Mouse (Mus musculus) intestine, embryonic 16.5 days (tissue): ENCODE measurements at regions not wholly inside any gene's neighbourhood (a gene's known extent, or its start where the extent isn't known, plus 50 kb on each side); places are given as distances from the start of the nearest gene placed in this dataset.

Experiments used
- ATAC-seq: fragments of 200-750 bp; cut with Nextera tagmentation; 2 replicates; pipeline ENCODE4 v1.8.0; 2017; ENCODE audit warnings: moderate TSS enrichment, moderate library complexity
- H3K27ac ChIP-seq: fragments of 300-500 bp; sonication (generic); 2 replicates; pipeline ENCODE4 v1.5.1; 2014; ENCODE audit warnings: mild to moderate bottlenecking, low read length
- H3K27me3 ChIP-seq: fragments of 300-500 bp; sonication (generic); replicated peaks from 2 replicates; pipeline ENCODE4 v1.6.1; 2014; ENCODE audit warnings: low read length, control low read depth, mixed read lengths; ENCODE audit not compliant: control insufficient read depth, insufficient read depth
- H3K36me3 ChIP-seq: fragments of 300-500 bp; sonication (generic); 2 replicates; pipeline ENCODE4 v1.6.1; 2014; ENCODE audit warnings: low read length, control low read depth; ENCODE audit not compliant: control insufficient read depth, insufficient read depth
- H3K4me1 ChIP-seq: fragments of 300-500 bp; sonication (generic); 2 replicates; pipeline ENCODE4 v1.6.1; 2014; ENCODE audit warnings: low read length, control low read depth, mixed read lengths; ENCODE audit not compliant: control insufficient read depth, insufficient read depth
- H3K4me2 ChIP-seq: fragments of 300-500 bp; sonication (generic); 2 replicates; pipeline ENCODE4 v1.6.1; 2014; ENCODE audit warnings: low read depth, low read length, control low read depth
- H3K4me3 ChIP-seq: fragments of 300-500 bp; sonication (generic); 2 replicates; pipeline ENCODE4 v1.5.1; 2014; ENCODE audit warnings: mild to moderate bottlenecking, low read length
- H3K9ac ChIP-seq: fragments of 300-500 bp; sonication (generic); 2 replicates; pipeline ENCODE4 v1.6.1; 2014; ENCODE audit warnings: low read depth, low read length
- H3K9me3 ChIP-seq: fragments of 300-500 bp; sonication (generic); 2 replicates; pipeline ENCODE4 v1.6.1; 2016; ENCODE audit warnings: low read length, control low read depth; ENCODE audit not compliant: control insufficient read depth
- WGBS: fragments of 180-500 bp; shearing (Covaris S2); extraction: QIAGEN DNeasy Blood & Tissue Kit; methylation state at CpG from one replicate; pipeline ENCODE4 v1.1.7; 2014; 5-methylcytosine and 5-hydroxymethylcytosine counted together

- no peak for ATAC-seq
- WGBS, result 92% methylated on average over 5 of the region's 5 CpGs
- Histone ChIP-seq H3K9me3 (no peaks in the 10 kb centered on the region), H3K4me3 (no peak overlapping the region), H3K36me3 (no peaks in the 10 kb centered on the region), H3K4me1 (no peaks in the 10 kb centered on the region), H3K27me3 (no peaks in the 10 kb centered on the region), H3K27ac (no peak overlapping the region), H3K4me2 (no peak overlapping the region), H3K9ac (no peak overlapping the region)
These were observed 135.9 kb downstream of the Trim52 start for GRCm38 (mm10) chr14:106241721-106242405.

GRCm38 (mm10) chr14:106259396-106260108 is 153.6 kb downstream of the Trim52 start:
- 40% methylated on average over 4 of the region's 4 CpGs for WGBS
- Histone ChIP-seq H3K9me3 (no peaks in the 10 kb centered on the region), H3K27me3 (no peaks in the 10 kb centered on the region), H3K9ac (no peak overlapping the region), H3K4me2 (no peak overlapping the region), H3K27ac (no peak overlapping the region), H3K36me3 (no peaks in the 10 kb centered on the region), H3K4me3 (no peak overlapping the region), H3K4me1 (no peaks in the 10 kb centered on the region)
- ATAC-seq, result peak; percentile 67; the same call in 1 of the 2 replicates

- no peak overlapping the region for H3K27ac ChIP-seq
- no peaks in the 10 kb centered on the region for H3K27me3 ChIP-seq
- H3K4me3 ChIP-seq, result no peak overlapping the region
- no peak overlapping the region for H3K4me2 ChIP-seq
- 90% methylated on average over 3 of the region's 3 CpGs for WGBS
- no peaks in the 10 kb centered on the region for H3K36me3 ChIP-seq
- H3K9ac ChIP-seq, result no peak overlapping the region
- no peaks in the 10 kb centered on the region for H3K4me1 ChIP-seq
- no peaks in the 10 kb centered on the region for H3K9me3 ChIP-seq
- no peak for ATAC-seq
These were observed 159.3 kb downstream of the Trim52 start for GRCm38 (mm10) chr14:106265290-106265689.

- H3K4me1 ChIP-seq, result no peaks in the 10 kb centered on the region
- no peak overlapping the region for H3K4me3 ChIP-seq
- no peaks in the 10 kb centered on the region for H3K9me3 ChIP-seq
- no peak overlapping the region for H3K27ac ChIP-seq
- H3K36me3 ChIP-seq, result no peaks in the 10 kb centered on the region
- no peak overlapping the region for H3K9ac ChIP-seq
- H3K27me3 ChIP-seq, result no peaks in the 10 kb centered on the region
- WGBS, result 72% methylated on average over 12 of the region's 12 CpGs
- no peak overlapping the region for H3K4me2 ChIP-seq
- ATAC-seq, result no peak
These were observed 161.9 kb downstream of the Trim52 start for GRCm38 (mm10) chr14:106267679-106268561.

GRCm38 (mm10) chr14:106269680-106270079 is 163.7 kb downstream of the Trim52 start:
- Histone ChIP-seq H3K27ac (no peak overlapping the region), H3K36me3 (no peaks in the 10 kb centered on the region), H3K4me1 (no peaks in the 10 kb centered on the region), H3K4me3 (no peak overlapping the region), H3K9me3 (no peaks in the 10 kb centered on the region), H3K4me2 (no peak overlapping the region), H3K27me3 (no peaks in the 10 kb centered on the region), H3K9ac (no peak overlapping the region)
- no peak for ATAC-seq
- WGBS, result 75% methylated on average over 6 of the region's 6 CpGs

GRCm38 (mm10) chr14:106313558-106313957 is 207.6 kb downstream of the Trim52 start:
- Histone ChIP-seq H3K27ac (no peak overlapping the region), H3K4me3 (no peak overlapping the region), H3K36me3 (no peaks in the 10 kb centered on the region), H3K9me3 (no peaks in the 10 kb centered on the region), H3K4me1 (no peaks in the 10 kb centered on the region; the same call in 1 of the 2 replicates), H3K9ac (no peak overlapping the region), H3K4me2 (no peak overlapping the region), H3K27me3 (no peaks in the 10 kb centered on the region)
- ATAC-seq, result no peak
- WGBS, result 60% methylated on average over 8 of the region's 8 CpGs

GRCm38 (mm10) chr14:106314079-106314551 is 208.1 kb downstream of the Trim52 start:
- Histone ChIP-seq H3K27ac (peak overlapping the region; percentile 20; the same call in 1 of the 2 replicates), H3K36me3 (no peaks in the 10 kb centered on the region), H3K9me3 (no peaks in the 10 kb centered on the region), H3K4me1 (no peaks in the 10 kb centered on the region; the same call in 1 of the 2 replicates), H3K9ac (no peak overlapping the region), H3K4me2 (no peak overlapping the region), H3K4me3 (no peak overlapping the region), H3K27me3 (no peaks in the 10 kb centered on the region)
- ATAC-seq, result no peak
- 61% methylated on average over 9 of the region's 9 CpGs for WGBS

- no peaks in the 10 kb centered on the region for H3K9me3 ChIP-seq
- no peak overlapping the region for H3K4me2 ChIP-seq
- H3K4me3 ChIP-seq, result no peak overlapping the region
- no peak overlapping the region for H3K27ac ChIP-seq
- WGBS, result 32% methylated on average over 5 of the region's 5 CpGs
- no peak for ATAC-seq
- H3K9ac ChIP-seq, result no peak overlapping the region
- H3K4me1 ChIP-seq, result no peaks in the 10 kb centered on the region; the same call in 1 of the 2 replicates
- H3K36me3 ChIP-seq, result no peaks in the 10 kb centered on the region
- no peaks in the 10 kb centered on the region for H3K27me3 ChIP-seq
These were observed 212.8 kb downstream of the Trim52 start for GRCm38 (mm10) chr14:106318767-106319166.

- H3K27me3 ChIP-seq, result no peaks in the 10 kb centered on the region
- H3K4me3 ChIP-seq, result no peak overlapping the region
- no peak overlapping the region for H3K27ac ChIP-seq
- WGBS, result 31% methylated on average over 8 of the region's 8 CpGs
- no peaks in the 10 kb centered on the region for H3K4me1 ChIP-seq
- H3K9ac ChIP-seq, result no peak overlapping the region
- H3K9me3 ChIP-seq, result no peaks in the 10 kb centered on the region
- H3K36me3 ChIP-seq, result no peaks in the 10 kb centered on the region
- no peak for ATAC-seq
- no peak overlapping the region for H3K4me2 ChIP-seq
These were observed 221.8 kb downstream of the Trim52 start for GRCm38 (mm10) chr14:106327653-106328283.
